Mouse (Mus musculus) WW6 (cell line): ENCODE results near the gene Fam13c.
"Not testable (repeated sequence)": the region's sequence is repeated elsewhere in the genome, so short reads cannot be mapped to it uniquely, and the experiment has no call there.

Source experiments
- DNase-seq: peaks from one replicate; pipeline ENCODE4 v3.0.0-alpha.2; 2013; ENCODE audit warnings: low read depth, low spot score

Gene Fam13c

GRCm38 (mm10) chr10:70439676-70440521, at the start of gene Fam13c:
Gene Fam13c, plus strand, starts transcription at chr10:70440481.
- DNase-seq: no peak

GRCm38 (mm10) chr10:70395900-70396299, 44.4 kb upstream of the Fam13c start:
- no peak for DNase-seq

DNA sequence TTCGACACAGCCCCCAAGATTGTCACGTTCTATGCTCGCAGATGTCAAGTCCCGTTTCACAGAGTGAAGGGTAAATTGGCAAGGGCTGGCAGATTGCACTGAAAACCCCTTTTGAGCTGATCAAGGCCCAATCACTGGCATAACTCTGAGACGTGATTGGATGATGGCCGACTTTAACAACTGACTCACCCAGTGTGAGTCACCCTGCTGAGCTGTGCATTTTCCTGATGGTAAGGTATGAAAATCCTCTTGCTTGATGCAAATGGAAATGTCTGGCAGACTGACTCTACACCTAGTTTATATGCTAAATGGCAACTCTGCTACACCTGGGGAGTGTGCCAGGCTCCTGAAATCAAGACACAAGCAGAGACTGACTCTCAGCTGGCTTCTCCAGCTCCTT, 42.1 kb upstream of the Fam13c start:
- no peak for DNase-seq

- DNase-seq: no peak
Measured at GRCm38 (mm10) chr10:70402006-70402405, 38.3 kb upstream of the Fam13c start.

- no peak for DNase-seq
Measured at GRCm38 (mm10) chr10:70402711-70403110, 37.6 kb upstream of the Fam13c start.

- DNase-seq: no peak
Measured at GRCm38 (mm10) chr10:70417811-70418486, 22.3 kb upstream of the Fam13c start.

DNA sequence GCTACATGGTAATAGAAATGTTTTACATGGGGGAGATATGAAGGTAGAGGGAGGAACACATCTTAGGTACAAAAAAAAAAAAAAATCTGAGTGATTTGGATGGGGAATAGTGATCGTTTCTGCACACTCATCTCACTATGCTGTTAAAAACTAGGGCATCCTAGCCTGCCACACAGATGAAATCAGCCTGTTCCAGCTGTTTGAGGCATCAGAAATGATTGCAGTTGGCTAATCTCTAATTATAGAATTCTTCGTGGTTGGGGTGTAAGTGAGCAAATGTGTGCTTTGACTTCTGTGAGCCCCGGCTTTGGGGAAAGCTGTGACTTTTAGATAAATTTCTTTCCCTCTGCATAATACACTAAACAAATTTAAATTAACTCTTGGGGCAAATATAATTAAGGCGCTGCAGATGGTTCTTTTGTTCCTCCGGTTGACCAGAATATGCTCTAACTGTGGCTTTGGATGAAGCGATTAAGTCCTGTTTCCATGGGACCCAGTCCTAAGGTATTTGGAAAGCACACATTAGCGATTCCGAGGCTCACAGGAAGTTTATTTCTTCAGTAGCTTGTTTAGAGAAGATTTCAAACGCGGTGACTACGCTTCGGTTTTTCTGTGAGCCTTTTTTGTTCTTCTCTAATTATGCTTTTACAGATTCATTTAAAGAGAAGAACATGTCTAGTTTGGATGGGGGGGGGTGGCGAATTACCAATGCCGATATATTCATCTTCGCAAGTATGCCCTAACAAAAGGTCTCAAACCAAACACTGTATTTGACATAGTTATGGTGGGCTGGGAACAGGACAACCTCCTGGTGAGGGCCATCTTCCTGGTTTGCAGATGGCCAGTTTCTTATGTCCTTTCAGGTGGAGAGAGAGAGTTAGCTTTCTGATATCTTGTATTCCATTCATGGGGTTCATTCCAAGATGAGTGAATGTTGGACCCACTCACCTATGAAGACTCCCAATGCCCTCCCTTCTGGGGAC, 20.7 kb upstream of the Fam13c start:
- DNase-seq: no peak

- no peak for DNase-seq
Measured at GRCm38 (mm10) chr10:70426373-70426772, 13.9 kb upstream of the Fam13c start.

- DNase-seq: no peak
Measured at GRCm38 (mm10) chr10:70428121-70428662, 12.1 kb upstream of the Fam13c start.

DNA sequence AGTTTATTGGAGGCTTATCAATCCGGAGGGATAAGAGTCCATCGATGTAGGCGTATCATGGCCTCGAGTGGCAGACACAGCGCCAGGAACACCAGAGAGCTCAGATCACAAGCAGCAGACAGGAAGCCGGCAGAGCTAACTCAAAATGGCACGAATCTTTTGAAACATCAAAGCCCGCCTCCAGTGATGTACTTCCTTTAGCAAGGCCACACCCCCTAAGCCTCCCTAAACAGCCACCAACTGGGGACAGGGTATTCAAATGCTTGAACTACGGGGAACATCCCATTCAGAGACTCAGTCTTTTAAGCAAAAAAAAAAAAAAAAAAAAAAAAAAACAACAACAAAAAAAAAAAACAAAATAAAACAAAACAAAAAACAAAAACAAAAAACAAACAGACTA, 10.9 kb upstream of the Fam13c start:
- DNase-seq: no peak

GRCm38 (mm10) chr10:70433334-70433733, 6.9 kb upstream of the Fam13c start:
- no peak for DNase-seq

DNA sequence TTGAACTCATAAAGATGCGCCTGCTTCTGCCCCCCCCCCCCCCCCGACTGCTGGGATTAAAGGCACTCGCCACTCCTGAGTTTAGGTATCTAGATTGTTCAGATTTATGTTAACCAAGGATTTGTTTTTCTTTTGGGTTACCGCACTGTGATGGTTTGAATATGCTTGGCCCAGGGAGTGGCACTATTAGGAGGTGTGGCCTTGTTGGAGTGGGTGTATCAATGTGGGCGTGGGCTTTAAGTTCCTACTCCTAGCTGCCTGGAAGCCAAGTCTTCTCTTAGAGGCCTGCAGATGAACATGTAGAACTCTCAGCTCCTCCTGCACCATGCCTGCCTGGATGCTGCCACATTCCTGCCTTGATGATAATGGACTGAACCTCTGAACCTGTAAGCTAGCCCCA, 6.5 kb upstream of the Fam13c start:
- DNase-seq: not testable (repeated sequence)

DNA sequence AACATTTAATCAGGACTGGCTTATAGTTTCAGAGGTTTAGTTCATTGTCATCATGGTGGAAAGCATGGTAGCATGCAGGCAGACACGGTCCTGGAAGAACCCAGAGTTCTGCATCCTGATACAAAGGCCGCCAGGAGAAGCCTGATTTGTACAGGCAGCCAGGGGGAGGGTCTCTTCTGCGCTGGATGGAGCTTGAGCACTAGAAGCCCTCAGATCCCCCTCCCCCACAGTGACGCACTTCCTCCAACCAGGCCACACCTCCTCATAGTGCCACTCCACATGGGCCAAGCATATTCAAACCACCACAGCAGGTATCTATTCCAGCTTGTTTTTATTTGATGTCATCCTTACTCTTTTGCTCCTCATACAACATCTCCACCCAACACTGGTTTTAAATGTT, 3.6 kb upstream of the Fam13c start:
- DNase-seq: no peak

GRCm38 (mm10) chr10:70437289-70437688, 3.0 kb upstream of the Fam13c start:
- DNase-seq: no peak

GRCm38 (mm10) chr10:70440639-70441461, 569 bp downstream of the Fam13c start:
- DNase-seq: no peak

GRCm38 (mm10) chr10:70442156-70442555, 1.9 kb downstream of the Fam13c start:
- no peak for DNase-seq

DNA sequence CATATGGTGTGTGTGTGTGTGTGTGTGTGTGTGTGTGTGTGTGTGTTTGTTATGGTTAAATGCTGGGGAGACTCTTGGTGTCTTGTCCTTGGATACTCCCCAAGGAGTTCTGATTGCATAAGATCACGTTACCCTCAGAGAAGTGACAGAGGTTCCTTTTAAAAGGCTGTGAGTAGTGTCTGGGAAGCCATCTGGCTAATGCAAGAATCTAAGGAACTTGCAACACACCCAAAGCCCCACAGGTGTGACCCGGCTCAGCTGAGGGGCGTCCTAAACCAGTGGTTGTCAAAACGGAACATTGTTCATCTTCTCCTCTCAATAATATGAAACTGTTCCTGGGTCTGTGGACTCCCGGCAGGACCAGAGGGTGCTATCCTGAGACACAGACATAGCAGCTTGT, 2.3 kb downstream of the Fam13c start:
- no peak for DNase-seq

- DNase-seq: no peak
Measured at GRCm38 (mm10) chr10:70447787-70448186, 7.5 kb downstream of the Fam13c start.

DNA sequence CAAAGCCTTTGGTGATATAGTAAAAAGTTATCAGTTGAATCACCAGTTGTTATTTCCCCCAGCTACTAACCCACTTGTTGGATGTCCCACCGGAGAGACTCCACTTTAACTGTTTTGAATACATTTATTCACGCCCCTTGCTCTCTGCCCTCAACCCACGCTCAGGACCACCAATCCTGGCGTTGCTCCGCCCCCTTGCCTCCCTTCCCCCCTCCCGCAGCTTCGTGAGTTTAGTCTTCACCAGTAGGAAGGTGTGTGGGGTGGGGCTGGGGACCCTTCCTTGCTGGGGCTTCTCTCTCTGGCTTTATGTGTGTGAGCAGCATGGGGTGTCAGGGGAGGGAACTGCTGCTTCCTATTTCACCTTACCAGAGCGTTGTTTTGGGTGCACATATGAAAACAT, 8.9 kb downstream of the Fam13c start:
- no peak for DNase-seq

GRCm38 (mm10) chr10:70455886-70456305, 15.6 kb downstream of the Fam13c start:
- no peak for DNase-seq
